Mouse (Mus musculus) T-helper 1 cell (primary cell): ENCODE results near the gene Abi1.

Experiments used
- in situ Hi-C: fragments of 300-600 bp; cut with MboI, MseI; formaldehyde crosslinking; loops from one replicate; pipeline ENCODE4 v1.15.1; 2025; ENCODE audit warnings: high pct_unique_total_duplicates

The Abi1 gene

DNA sequence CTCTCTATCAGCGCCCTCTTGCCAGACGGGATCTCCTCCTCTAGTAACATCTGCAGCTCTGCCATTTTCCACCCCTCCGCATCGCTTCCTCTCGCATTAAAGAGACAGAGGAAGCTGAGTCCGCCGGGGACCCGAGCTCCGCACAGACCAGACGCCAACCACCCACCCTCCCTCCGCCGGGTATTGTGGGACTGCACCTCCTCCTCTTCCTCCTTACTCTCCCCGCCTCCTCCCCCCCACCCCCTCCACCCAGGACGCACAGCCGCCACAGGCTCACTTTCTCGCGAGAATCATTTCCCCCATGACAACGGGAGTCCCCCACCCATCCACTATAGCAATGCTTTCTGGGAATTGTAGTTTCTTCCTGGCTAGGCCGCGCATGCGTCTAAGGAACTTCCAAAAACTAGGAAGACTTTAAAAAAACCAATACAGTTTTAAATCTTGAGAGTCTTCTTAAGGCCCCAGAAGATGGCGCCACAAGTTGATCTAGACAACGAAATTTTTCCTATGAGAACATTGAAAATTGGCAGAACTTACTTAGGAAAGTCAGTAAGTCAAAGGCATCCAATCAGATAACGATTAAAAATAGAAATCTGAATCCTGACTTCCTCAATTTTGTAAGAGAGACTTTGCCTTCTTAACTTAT is at the start of gene Abi1:
Gene Abi1 (minus strand): TSS at position 241 of the 646 bp plus-strand sequence.
- in situ Hi-C loops: loop anchor here (10.0 kb wide), 1 partner anchor 245 kb away; no protein-coding TSS in a partner anchor

DNA sequence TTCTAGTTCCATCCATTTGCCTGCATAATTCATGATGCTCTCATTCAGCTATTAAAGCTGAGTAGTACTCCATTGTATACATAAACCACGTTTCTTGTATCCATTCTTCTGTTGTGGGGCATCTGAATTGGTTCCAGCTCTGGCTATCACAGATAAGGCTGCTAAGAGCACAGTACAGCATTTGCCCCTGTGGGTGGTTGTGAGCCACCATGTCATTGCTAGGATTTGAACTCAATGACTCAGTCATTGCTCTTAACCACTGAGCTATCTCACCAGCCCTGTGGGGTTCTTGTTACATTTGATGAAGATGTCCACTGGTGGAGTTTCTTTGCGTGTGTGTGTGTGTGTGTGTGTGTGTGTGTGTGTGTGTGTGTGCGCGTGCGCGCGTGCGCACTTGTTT is 44.5 kb upstream of the Abi1 start:
- in situ Hi-C loops: no loop called here

DNA sequence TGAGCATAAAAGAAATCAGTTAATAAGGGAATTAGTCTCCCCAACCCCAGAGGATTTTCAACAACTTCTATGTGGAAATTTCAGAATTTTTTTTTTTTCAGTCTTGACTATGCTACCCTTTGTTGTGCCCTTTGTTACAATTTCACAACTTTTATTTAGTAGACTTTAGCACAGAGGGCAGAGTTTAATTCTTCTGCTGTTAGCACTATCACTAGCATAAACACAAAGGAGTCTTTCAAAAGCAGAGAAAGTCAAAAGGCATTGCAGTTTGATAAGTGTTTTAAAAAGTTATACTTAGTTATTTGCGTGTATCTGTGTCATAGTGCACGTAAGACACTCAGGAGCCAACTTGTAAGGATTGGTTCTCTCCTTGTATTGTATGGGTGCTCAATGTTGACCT is 38.5 kb upstream of the Abi1 start:
- in situ Hi-C loops: loop anchor here (5.0 kb wide), 1 partner anchor 46 kb away; no protein-coding TSS in a partner anchor

DNA sequence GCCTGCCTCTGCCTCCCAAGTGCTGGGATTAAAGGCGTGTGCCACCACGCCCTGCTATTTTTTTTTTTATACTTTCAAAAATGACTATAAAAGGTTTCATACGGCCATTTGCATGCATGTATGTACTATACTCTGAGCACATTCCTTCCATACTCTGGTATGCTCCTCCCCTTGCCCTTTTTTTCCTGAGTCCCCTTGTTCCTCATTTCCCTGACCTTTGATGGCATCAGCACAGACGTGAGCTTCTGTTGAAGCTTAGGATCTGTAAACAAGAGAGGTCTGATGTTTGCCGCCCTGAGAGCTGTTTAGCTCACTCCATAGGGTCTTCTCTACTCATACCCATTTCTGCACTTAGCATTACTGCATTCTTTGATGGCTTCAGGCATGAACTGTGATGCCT is 37.7 kb upstream of the Abi1 start:
- in situ Hi-C loops: loop anchor here (5.0 kb wide), 1 partner anchor 45 kb away; no protein-coding TSS in a partner anchor

DNA sequence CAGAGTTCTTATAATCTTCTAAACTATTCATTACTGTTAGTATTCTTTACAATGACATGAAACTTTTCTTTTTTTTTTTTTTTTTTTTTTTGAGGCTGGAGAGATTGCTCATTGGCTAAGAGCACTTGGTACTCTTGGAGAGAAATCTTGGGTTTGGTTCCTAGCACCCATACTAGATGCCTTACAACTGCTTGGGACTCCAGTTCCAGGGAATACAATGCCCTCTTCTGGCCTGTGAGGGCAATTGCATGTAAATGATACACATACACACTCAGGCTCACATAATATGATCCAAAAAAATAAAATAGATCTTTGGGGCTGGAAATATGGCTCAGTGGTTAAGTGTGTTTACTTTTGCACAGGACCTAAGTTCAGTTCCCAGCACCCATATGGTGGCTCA is 36.7 kb upstream of the Abi1 start:
- in situ Hi-C loops: loop anchor here (5.0 kb wide), 1 partner anchor 44 kb away; no protein-coding TSS in a partner anchor

DNA sequence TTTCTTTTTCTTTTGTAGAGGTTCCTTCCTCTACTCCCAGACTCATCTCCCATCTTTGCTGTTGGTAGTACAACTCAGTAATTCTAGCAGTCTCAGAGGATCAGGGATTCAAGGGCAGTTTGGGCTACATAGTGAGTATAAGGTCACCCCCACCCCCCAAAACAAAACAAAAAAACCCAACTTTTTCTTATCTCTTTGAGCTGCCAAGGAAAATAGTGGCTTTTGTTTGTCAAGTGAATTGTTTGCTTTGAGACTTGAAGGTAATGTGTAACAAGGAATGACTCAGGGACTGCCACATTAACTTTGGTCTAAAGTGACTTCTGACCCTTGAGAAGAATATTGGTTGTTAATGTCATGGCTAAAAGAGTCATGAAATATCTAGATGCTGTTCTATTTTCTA is 35.8 kb upstream of the Abi1 start:
- in situ Hi-C loops: loop anchor here (5.0 kb wide), 1 partner anchor 44 kb away; no protein-coding TSS in a partner anchor

DNA sequence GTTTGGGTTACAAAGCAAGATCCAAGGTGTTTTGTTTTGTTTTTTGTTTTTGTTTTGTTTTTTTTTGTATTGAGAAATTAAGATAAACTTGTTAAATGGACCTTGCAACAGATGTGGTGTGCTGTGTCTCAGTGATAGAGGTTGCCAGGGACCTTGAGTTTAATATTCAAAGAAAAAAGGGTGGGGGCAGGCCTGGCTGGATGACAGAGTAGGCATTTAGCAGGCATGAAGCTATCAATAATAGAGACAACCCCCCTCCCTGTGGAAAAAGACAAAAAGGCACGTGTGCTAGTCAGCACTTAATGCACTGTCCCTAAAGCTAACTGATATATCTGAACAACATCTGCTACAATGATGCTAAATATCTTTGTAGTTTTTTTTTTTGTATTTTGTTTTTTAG is 31.4 kb upstream of the Abi1 start:
- in situ Hi-C loops: no loop called here

DNA sequence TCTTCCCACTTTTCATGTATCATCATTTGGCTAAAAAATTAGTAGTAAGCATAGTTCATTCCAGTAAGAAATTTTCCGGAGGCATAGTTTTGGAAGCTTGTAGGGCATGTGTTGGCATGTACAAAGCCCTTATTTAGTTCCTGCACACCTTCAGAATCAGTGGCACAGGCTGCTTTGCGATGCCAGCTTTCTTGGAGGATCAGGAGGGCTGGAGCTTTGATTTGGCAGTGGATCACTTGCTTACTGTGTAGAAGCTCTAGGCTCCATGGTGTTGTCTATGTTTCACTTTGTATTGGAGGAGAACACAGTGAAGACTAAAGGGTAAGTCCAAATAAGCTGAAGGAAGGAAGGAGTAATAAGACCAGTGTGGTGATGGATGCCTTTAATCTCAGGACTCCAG is 30.4 kb upstream of the Abi1 start:
- in situ Hi-C loops: no loop called here

DNA sequence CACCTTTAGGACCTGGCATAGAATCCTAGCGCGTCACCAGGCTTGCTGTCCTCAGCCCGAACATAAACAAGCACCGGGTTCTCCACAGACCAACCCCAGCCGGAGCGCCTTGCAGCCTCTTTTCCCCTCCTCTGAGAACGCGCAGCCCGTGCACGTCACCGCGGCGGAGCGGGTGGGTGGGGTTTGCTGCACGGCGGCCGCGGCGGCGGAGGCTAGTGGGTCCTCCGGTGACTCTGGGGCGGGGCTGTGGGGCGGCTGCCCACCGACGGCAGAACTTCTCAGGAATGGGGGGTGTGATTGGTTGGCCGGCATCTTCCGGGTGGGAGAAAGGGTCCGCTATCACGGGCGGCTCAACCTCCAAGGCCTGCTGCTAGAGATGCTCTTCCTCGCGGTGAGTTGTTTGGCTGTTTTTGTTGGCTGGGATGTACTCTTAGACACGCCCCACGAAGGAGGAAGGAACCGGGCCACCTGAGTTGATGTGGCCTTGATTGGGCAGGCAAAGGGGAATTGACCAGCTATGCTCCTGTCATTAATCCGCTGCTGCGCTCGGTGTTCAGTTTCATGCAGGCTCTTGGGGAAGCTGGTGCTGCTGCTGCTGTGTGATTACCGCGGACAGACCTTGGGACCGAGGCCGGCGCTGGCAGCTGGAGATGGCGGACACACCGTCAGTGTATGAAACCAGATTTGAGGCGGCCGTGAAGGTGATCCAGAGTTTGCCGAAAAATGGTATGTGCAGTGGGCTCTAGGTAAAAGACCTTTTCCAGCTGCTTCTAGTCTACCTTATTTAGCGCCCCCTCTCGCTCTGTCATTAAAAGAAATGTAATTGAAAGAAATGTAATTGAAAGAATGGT is 29.1 kb upstream of the Abi1 start:
- in situ Hi-C loops: no loop called here

DNA sequence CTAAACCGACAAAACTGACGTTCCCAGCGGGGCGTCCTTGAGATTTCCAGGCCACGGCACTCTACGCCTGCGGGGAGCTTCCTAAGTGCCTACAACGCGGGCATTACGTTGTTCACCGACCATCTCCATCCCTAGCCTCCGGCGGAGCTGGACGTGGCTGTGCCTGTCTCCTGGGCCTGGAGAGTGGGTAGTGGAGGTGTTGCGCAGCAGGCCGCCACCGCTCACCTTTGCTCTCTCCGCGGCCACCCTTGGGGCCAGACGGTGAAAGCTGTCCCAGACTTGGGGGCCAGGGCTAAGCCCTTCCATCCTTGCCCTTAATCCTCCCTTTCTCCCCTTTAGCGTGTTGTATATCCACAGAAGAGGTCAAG is 28.3 kb upstream of the Abi1 start:
- in situ Hi-C loops: no loop called here

DNA sequence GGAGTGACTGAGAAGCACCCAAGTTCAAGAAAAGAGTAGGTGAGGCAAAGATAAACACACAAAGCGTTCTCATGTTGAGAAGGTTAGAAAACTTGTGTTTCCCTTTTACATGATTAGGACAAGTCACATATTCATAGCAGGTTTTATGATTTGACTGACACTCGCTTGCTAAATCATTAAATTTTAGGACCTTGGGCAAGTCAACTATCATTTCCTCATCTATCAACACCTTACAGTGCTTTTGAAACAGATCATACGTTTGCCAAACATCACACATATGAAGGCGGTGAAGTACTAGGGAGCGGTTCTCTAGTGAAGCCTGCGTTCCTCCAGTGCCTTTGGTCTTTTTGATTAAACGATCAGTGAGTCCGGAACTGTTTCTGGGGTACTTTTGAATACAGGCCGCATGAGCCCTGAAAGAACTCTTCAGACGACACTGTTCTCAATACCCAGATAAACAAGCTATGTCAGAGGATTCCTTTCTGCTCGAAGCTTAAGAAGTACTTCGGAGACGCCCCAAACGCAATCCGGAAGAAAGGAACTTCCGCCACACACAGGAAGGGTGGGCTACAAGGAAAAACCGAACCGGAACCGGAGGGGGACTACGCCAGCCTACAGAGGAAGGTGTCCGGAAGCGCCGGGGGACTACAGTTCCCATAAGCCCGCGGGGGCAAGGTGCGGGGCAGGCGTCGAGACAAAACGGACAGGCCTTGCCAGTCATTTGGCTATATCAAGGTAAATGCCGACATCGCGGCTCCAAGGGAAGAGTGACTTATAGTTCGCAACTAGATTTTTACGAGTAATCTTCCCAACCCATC is 27.7 kb upstream of the Abi1 start, which contains the start of gene Acbd5:
Gene Acbd5 (plus strand): TSS at position 616 of the 818 bp plus-strand sequence.
- in situ Hi-C loops: no loop called here

DNA sequence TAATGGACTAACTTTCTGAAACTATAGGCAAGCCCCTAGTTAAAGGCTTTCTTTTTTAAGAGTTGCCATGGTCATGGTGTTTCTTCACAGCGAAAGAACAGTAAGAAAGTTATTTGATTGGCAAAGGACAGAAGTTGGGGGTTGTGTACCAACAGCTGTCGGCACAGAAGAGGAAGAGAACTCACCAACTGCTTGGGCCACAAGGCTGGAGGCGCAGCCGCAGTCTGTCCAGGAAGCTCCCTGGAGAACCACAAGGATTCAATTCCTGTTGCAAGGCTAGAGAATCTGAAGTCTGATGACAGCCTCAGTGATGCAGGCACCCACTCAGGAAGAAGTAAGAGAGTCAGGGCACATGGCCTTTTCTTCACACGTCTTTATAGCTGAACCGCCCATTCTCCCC is 12.5 kb upstream of the Abi1 start:
- in situ Hi-C loops: no loop called here

DNA sequence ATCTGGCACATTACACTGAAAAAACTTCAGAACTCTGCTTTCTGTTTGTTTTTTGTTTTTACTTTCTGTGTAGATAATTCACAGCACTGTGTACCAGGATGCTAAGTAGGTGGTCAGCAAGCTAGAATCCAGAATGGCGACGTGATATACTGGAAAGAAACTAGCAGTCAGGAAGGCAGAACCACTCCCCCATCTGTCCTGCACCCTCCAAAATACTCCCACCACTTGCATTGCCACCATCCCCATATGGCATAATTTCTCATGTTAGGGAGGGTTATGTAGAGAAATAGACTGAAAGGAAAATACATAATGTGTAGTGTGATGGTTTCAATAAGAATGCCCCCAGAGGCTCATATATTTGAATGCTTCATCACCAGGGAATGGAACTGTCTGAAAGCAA is 11.8 kb upstream of the Abi1 start:
- in situ Hi-C loops: no loop called here

DNA sequence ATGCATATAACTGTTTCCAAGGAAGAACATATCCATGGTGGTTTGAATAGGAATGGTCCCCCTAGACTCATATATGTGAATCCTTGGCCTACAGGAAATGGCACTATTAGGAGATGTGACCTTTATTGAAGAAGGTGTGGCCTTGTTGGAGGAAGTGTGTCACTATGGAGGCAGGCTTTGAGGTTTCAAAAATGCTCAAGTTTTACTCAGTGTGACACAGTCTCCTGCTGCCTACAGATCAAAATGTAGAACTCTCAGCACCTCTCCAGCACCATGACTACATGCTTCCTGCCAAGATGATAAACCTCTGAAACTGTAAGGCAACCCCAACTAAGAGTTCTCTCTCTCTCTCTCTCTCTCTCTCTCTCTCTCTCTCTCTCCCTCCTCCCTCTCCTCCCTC is 8.0 kb upstream of the Abi1 start:
- in situ Hi-C loops: loop anchor here (10.0 kb wide), 1 partner anchor 253 kb away; no protein-coding TSS in a partner anchor

DNA sequence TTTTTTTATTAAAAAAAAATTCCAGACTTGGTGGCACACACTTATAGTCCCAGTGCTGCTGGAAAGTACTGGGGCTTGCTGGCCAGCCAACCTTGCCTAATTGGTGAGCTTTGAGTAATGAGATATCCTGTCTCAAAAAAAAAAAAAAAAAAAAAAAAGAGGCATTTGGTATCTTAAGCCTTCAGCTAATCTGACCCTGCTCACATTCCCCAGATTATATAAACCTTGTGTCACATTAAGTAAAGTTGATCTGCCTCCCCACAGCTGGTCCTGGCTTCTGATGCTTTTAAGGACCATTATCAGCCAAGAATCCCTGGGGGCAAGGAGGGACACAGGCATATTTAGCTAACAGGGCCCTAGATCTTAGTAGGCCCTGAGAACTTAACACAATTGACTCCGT is 5.7 kb upstream of the Abi1 start:
- in situ Hi-C loops: loop anchor here (10.0 kb wide), 1 partner anchor 251 kb away; no protein-coding TSS in a partner anchor

DNA sequence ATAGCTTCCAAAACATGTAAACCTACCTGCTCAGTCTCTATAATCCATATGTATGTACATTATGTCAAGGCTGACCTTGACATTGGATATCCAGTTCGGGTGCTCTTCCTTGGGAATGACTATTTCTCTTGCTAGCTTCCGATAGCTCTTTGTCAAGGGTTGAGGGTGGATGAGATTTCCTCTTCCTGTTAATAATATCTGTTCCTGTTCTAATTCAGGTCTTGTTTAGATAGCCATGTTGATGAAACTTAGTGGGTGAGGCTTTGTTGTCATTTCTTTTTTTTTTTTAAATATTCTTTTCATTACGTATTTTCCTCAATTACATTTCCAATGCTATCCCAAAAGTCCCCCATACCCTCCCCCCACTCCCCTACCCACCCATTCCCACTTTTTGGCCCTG is 2.1 kb upstream of the Abi1 start:
- in situ Hi-C loops: loop anchor here (10.0 kb wide), 1 partner anchor 247 kb away; no protein-coding TSS in a partner anchor

DNA sequence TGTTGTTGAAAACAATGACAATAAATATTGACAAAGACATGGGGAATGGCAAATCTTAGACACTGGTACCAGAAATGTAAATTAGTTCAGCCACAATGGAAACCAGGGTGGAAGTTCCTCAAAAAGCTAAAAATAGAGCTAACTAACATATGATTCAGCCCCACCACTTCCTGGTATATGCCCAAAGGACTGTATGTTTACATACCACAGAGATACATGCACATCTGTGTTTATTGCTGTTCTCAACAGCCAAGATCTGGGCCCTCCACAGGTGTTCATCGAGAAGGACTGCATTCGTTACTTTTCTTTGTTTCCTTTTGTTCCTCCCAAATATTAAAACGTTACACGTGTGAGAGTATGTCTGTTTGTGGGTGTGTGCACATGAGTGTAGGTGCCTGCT is 1.4 kb upstream of the Abi1 start:
- in situ Hi-C loops: loop anchor here (10.0 kb wide), 1 partner anchor 247 kb away; no protein-coding TSS in a partner anchor

DNA sequence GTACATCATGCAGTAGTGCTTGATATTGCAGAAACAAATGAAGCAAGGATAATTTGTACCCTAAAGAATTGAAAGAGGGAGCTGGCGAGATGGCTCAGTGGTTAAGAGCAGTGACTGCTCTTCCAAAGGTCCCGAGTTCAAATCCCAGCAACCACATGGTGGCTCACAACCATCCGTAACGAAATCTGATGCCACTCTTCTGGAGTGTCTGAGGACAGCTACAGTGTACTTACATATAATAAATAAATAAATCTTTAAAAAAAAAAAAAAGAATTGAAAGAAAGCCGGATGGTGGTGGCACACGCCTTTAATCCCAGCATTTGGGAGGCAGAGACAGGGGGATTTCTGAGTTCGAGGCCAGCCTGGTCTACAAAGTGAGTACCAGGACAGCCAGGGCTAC is 649 bp upstream of the Abi1 start:
- in situ Hi-C loops: loop anchor here (10.0 kb wide), 1 partner anchor 246 kb away; no protein-coding TSS in a partner anchor

DNA sequence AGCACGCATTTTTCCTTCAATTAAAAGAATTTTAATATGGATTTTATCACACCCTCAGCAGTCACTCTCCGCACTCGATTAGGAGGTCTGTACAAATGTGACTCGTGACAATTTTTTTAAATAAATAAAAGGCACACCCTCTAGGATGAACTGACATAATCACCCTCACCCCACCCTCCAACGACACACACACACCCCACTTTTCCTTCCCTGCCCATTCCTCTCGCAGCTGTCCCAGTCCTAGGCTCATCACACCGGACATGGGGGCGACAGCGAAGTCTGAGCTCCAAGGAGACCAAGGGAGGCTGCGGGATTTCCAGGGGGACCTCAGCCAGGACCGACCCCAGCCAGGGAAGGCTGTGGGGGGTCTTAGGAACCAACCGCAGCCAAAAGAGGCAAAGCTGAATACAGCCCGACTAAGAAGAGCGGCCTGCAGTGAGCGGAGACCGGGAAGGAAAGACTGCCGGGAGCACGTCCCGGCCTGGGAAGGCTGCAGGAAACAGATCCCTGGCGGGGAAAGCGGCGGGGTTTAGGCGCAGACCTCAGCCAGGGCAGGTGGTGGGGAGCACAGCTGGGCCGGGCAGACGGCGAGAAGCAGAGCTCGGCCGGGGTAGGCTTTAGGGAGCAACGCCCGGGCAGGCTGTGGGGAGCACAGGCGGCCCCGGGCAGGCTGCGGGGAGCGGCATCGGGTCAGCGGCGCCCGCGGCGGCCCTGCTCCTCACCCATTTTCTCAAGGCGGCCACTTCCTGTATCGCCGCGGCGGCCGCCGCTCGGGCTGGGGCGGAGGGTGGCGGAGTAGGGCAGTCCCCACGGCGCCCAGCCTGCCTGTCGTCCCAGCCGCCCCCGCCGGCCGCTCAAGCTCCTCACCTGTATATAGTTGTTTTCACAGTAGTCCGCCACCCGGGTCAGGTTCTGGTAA is 700 bp downstream of the Abi1 start:
- in situ Hi-C loops: no loop called here

DNA sequence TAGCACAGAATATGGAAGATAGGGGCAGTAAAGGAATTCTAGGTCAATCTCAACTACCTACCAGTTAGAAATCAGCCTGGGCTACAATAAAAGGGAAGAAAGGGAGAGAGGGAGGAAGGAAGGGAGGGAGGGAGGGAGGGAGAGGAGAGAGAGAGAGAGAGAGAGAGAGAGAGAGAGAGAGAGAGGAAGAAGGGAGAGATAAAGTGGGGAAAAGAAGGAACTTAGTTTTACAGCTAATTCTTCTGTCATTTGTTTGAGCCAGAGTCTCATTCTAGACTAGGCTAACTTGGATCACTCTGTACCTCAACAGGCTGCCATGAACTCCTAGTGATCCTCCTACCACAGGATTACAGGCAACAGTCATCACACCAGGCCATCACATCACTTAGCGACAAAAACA is 4.6 kb downstream of the Abi1 start:
- in situ Hi-C loops: no loop called here
